Mouse (Mus musculus): Measurements from ENCODE around the gene S1pr1. TPM values are rescaled to one million over a fixed set of nuclear protein-coding genes. Genes with fewer than 3 reads are reported as not detected.

The S1pr1 gene
- polyA plus RNA-seq, 1 experiment from 2014 or later = 30.2 TPM

- no peaks in the 10 kb centered on the region for H3K9me3 ChIP-seq (ENCODE audit: control insufficient read depth, low read length)
- H3K27ac ChIP-seq (ENCODE audit: low read depth, low read length) = no peak overlapping the region; the same call in 1 of the 2 replicates
- H3K4me1 ChIP-seq (ENCODE audit: control insufficient read depth, insufficient read depth, low read length) = no peaks in the 10 kb centered on the region
- no peak overlapping the region for H3K4me3 ChIP-seq (ENCODE audit: low read depth, low read length)
- H3K9ac ChIP-seq (replicated peaks; ENCODE audit: low read depth, low read length) = no peak overlapping the region
- no peak for ATAC-seq (ENCODE audit: low read depth)
- no peaks in the 10 kb centered on the region for H3K36me3 ChIP-seq (ENCODE audit: control insufficient read depth, insufficient read depth, low read length)
- H3K27me3 ChIP-seq (ENCODE audit: control insufficient read depth, insufficient read depth, low read length) = no peaks in the 10 kb centered on the region
- 82% methylated on average over 3 of the region's 3 CpGs for WGBS
- peak overlapping the region; percentile 79 for H3K4me2 ChIP-seq (ENCODE audit: low read depth, low read length)
These were observed 1.1 kb upstream of the S1pr1 start for GRCm38 (mm10) chr3:115715900-115716515.

- Histone ChIP-seq H3K36me3 (ENCODE audit: control insufficient read depth, insufficient read depth, low read length) (no peaks in the 10 kb centered on the region), H3K9ac (replicated peaks; ENCODE audit: low read depth, low read length) (peak overlapping the region; percentile 43; the same call in 1 of the 2 replicates), H3K9me3 (ENCODE audit: control insufficient read depth, low read length) (no peaks in the 10 kb centered on the region), H3K4me3 (ENCODE audit: low read depth, low read length) (peak overlapping the region; percentile 47), H3K4me1 (ENCODE audit: control insufficient read depth, insufficient read depth, low read length) (no peaks in the 10 kb centered on the region), H3K27ac (ENCODE audit: low read depth, low read length) (peak overlapping the region; percentile 18; the same call in 1 of the 2 replicates), H3K27me3 (ENCODE audit: control insufficient read depth, insufficient read depth, low read length) (no peaks in the 10 kb centered on the region), H3K4me2 (ENCODE audit: low read depth, low read length) (peak overlapping the region; percentile 79)
- WGBS = 3% methylated on average over 5 of the region's 5 CpGs
- ATAC-seq (ENCODE audit: low read depth) = no peak
These were observed 830 bp downstream of the S1pr1 start for GRCm38 (mm10) chr3:115714049-115714435.

- 8% methylated on average over 22 of the region's 22 CpGs for WGBS
- peak overlapping the region; percentile 79 for H3K4me2 ChIP-seq (ENCODE audit: low read depth, low read length)
- H3K9me3 ChIP-seq (ENCODE audit: control insufficient read depth, low read length) = no peaks in the 10 kb centered on the region
- peak overlapping the region; percentile 47 for H3K4me3 ChIP-seq (ENCODE audit: low read depth, low read length)
- no peaks in the 10 kb centered on the region for H3K36me3 ChIP-seq (ENCODE audit: control insufficient read depth, insufficient read depth, low read length)
- H3K27ac ChIP-seq (ENCODE audit: low read depth, low read length) = peak overlapping the region; percentile 18; the same call in 1 of the 2 replicates
- no peaks in the 10 kb centered on the region for H3K4me1 ChIP-seq (ENCODE audit: control insufficient read depth, insufficient read depth, low read length)
- no peaks in the 10 kb centered on the region for H3K27me3 ChIP-seq (ENCODE audit: control insufficient read depth, insufficient read depth, low read length)
- ATAC-seq (ENCODE audit: low read depth) = no peak
- H3K9ac ChIP-seq (replicated peaks; ENCODE audit: low read depth, low read length) = peak overlapping the region; percentile 43; the same call in 1 of the 2 replicates
These were observed 1.3 kb downstream of the S1pr1 start for GRCm38 (mm10) chr3:115713417-115714048.

- Histone ChIP-seq H3K36me3 (ENCODE audit: control insufficient read depth, insufficient read depth, low read length) (no peaks in the 10 kb centered on the region), H3K27me3 (ENCODE audit: control insufficient read depth, insufficient read depth, low read length) (no peaks in the 10 kb centered on the region), H3K4me3 (ENCODE audit: low read depth, low read length) (peak overlapping the region; percentile 47; the same call in 1 of the 2 replicates), H3K27ac (ENCODE audit: low read depth, low read length) (no peak overlapping the region), H3K4me2 (ENCODE audit: low read depth, low read length) (peak overlapping the region; percentile 79), H3K9ac (replicated peaks; ENCODE audit: low read depth, low read length) (no peak overlapping the region), H3K9me3 (ENCODE audit: control insufficient read depth, low read length) (no peaks in the 10 kb centered on the region), H3K4me1 (ENCODE audit: control insufficient read depth, insufficient read depth, low read length) (no peaks in the 10 kb centered on the region)
- 21% methylated on average over 9 of the region's 9 CpGs for WGBS
- no peak for ATAC-seq (ENCODE audit: low read depth)
These were observed 2.1 kb downstream of the S1pr1 start for GRCm38 (mm10) chr3:115712808-115713200.

DNA sequence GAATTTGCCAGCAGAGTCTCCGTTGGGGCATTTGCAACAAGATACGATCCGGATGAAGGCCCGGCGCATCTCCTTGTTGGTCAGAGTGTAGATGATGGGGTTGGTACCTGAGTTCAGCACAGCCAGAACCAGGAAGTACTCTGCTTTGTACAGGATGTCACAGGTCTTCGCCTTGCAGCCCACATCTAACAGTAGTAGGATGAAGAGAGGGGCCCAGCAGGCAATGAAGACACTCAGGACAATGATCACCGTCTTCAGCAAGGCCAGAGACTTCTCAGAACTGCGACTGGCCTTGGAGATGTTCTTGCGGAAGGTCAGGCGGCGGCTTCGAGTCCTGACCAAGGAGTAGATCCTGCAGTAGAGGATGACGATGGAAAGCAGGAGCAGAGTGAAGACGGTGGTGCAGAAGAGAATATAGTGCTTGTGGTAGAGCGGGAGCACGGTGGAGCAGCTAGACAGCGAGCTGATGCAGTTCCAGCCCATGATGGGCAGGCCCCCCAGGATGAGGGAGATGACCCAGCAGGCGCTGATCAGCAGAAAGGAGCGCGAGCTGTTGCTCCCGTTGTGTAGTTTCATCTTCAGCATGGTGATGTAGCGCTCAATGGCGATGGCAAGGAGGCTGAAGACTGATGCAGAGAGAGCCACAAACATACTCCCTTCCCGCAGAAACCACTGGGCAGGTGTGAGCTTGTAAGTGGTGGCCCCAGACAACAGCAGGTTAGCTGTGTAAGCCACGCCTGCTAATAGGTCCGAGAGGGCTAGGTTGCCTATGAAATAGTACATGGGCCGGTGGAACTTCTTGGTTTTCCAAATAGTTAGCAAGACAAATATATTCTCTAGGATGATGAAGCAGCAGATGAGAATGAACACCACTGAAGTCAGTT is 2.7 kb downstream of the S1pr1 start:
- Histone ChIP-seq H3K36me3 (ENCODE audit: control insufficient read depth, insufficient read depth, low read length) (no peaks in the 10 kb centered on the region), H3K9ac (replicated peaks; ENCODE audit: low read depth, low read length) (no peak overlapping the region), H3K27me3 (ENCODE audit: control insufficient read depth, insufficient read depth, low read length) (no peaks in the 10 kb centered on the region), H3K4me2 (ENCODE audit: low read depth, low read length) (peak overlapping the region; percentile 23), H3K4me3 (ENCODE audit: low read depth, low read length) (no peak overlapping the region), H3K9me3 (ENCODE audit: control insufficient read depth, low read length) (no peaks in the 10 kb centered on the region), H3K4me1 (ENCODE audit: control insufficient read depth, insufficient read depth, low read length) (no peaks in the 10 kb centered on the region), H3K27ac (ENCODE audit: low read depth, low read length) (no peak overlapping the region)
- 92% methylated on average over 27 of the region's 27 CpGs for WGBS
- no peak for ATAC-seq (ENCODE audit: low read depth)

DNA sequence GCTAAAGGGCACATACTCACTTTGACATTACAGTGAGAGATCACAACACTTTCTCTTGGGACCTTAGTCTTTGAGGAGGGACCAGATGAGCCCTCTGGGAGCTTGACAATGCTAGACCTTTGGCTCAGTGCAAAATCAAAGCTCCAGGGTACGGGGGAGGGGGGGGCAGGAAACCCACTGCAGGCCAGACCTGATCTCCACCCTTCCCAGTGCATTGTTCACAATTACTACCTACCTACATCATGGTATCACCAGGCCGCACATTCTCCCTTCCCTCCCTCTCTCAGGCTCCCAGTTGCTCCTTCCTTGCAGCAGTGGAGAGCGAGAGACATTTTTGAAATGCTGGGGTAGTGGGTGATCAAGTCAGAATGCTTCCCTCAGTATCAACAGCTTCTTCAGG is 3.5 kb downstream of the S1pr1 start:
- Histone ChIP-seq H3K27ac (ENCODE audit: low read depth, low read length) (no peak overlapping the region), H3K4me1 (ENCODE audit: control insufficient read depth, insufficient read depth, low read length) (no peaks in the 10 kb centered on the region), H3K27me3 (ENCODE audit: control insufficient read depth, insufficient read depth, low read length) (no peaks in the 10 kb centered on the region), H3K4me2 (ENCODE audit: low read depth, low read length) (peak overlapping the region; percentile 23), H3K4me3 (ENCODE audit: low read depth, low read length) (no peak overlapping the region), H3K36me3 (ENCODE audit: control insufficient read depth, insufficient read depth, low read length) (no peaks in the 10 kb centered on the region), H3K9ac (replicated peaks; ENCODE audit: low read depth, low read length) (no peak overlapping the region), H3K9me3 (ENCODE audit: control insufficient read depth, low read length) (no peaks in the 10 kb centered on the region)
- WGBS = 95% methylated on average over 3 of the region's 3 CpGs
- no peak for ATAC-seq (ENCODE audit: low read depth)

GRCm38 (mm10) chr3:115710051-115710450 is 4.8 kb downstream of the S1pr1 start:
- H3K27ac ChIP-seq (ENCODE audit: low read depth, low read length) = no peak overlapping the region
- ATAC-seq (ENCODE audit: low read depth) = no peak
- WGBS = 76% methylated on average over 2 of the region's 2 CpGs
- H3K4me3 ChIP-seq (ENCODE audit: low read depth, low read length) = no peak overlapping the region
- no peaks in the 10 kb centered on the region for H3K27me3 ChIP-seq (ENCODE audit: control insufficient read depth, insufficient read depth, low read length)
- no peaks in the 10 kb centered on the region for H3K4me1 ChIP-seq (ENCODE audit: control insufficient read depth, insufficient read depth, low read length)
- no peak overlapping the region for H3K9ac ChIP-seq (replicated peaks; ENCODE audit: low read depth, low read length)
- no peak overlapping the region for H3K4me2 ChIP-seq (ENCODE audit: low read depth, low read length)
- no peaks in the 10 kb centered on the region for H3K9me3 ChIP-seq (ENCODE audit: control insufficient read depth, low read length)
- H3K36me3 ChIP-seq (ENCODE audit: control insufficient read depth, insufficient read depth, low read length) = no peaks in the 10 kb centered on the region

GRCm38 (mm10) chr3:115709118-115709574 is 5.7 kb downstream of the S1pr1 start:
- WGBS = 85% methylated on average over 6 of the region's 6 CpGs
- no peak overlapping the region for H3K27ac ChIP-seq (ENCODE audit: low read depth, low read length)
- no peaks in the 10 kb centered on the region for H3K9me3 ChIP-seq (ENCODE audit: control insufficient read depth, low read length)
- H3K9ac ChIP-seq (replicated peaks; ENCODE audit: low read depth, low read length) = no peak overlapping the region
- no peaks in the 10 kb centered on the region for H3K27me3 ChIP-seq (ENCODE audit: control insufficient read depth, insufficient read depth, low read length)
- H3K4me2 ChIP-seq (ENCODE audit: low read depth, low read length) = no peak overlapping the region
- H3K4me1 ChIP-seq (ENCODE audit: control insufficient read depth, insufficient read depth, low read length) = no peaks in the 10 kb centered on the region
- H3K4me3 ChIP-seq (ENCODE audit: low read depth, low read length) = no peak overlapping the region
- ATAC-seq (ENCODE audit: low read depth) = no peak
- no peaks in the 10 kb centered on the region for H3K36me3 ChIP-seq (ENCODE audit: control insufficient read depth, insufficient read depth, low read length)

Measured in neural tube, embryonic 14.5 days (tissue).